Mouse (Mus musculus) lung, embryonic 14.5 days (tissue): ENCODE data around the gene Trim23. TPM values are rescaled to one million over a fixed set of nuclear protein-coding genes. Genes with fewer than 3 reads are reported as not detected.

Experiments used
- ATAC-seq: fragments of 200-750 bp; cut with Nextera tagmentation; 2 replicates; pipeline ENCODE4 v1.8.0; 2017; ENCODE audit warnings: mild to moderate bottlenecking, moderate TSS enrichment, moderate library complexity; ENCODE audit not compliant: insufficient read depth
- DNase-seq: peaks from one replicate; pipeline ENCODE4 v3.0.0-alpha.2; 2015
- H3K27ac ChIP-seq: fragments of 300-500 bp; sonication (generic); 2 replicates; pipeline ENCODE4 v1.5.1; 2014; ENCODE audit warnings: low read depth, mild to moderate bottlenecking, moderate library complexity
- H3K27me3 ChIP-seq: fragments of 300-500 bp; sonication (generic); 2 replicates; pipeline ENCODE4 v1.6.1; 2014; ENCODE audit warnings: low read length, control low read depth; ENCODE audit not compliant: insufficient read depth
- H3K36me3 ChIP-seq: fragments of 300-500 bp; sonication (generic); 2 replicates; pipeline ENCODE4 v1.6.1; 2014; ENCODE audit warnings: control low read depth; ENCODE audit not compliant: insufficient read depth
- H3K4me1 ChIP-seq: fragments of 300-500 bp; sonication (generic); 2 replicates; pipeline ENCODE4 v1.6.1; 2014; ENCODE audit warnings: antibody characterized with exemption, control low read depth; ENCODE audit not compliant: insufficient read depth
- H3K4me2 ChIP-seq: fragments of 300-500 bp; sonication (generic); 2 replicates; pipeline ENCODE4 v1.6.1; 2014; ENCODE audit warnings: mild to moderate bottlenecking
- H3K4me3 ChIP-seq: fragments of 300-500 bp; sonication (generic); 2 replicates; pipeline ENCODE4 v1.5.1; 2014; ENCODE audit warnings: low read depth, low read length
- H3K9ac ChIP-seq: fragments of 300-500 bp; sonication (generic); 2 replicates; pipeline ENCODE4 v1.6.1; 2014
- H3K9me3 ChIP-seq: fragments of 300-500 bp; sonication (generic); 2 replicates; pipeline ENCODE4 v1.6.1; 2016; ENCODE audit warnings: low read depth, low read length, control low read depth
- CTCF ChIP-seq: IDR thresholded peaks from 2 replicates; pipeline ENCODE4 v1.5.1; 2016; ENCODE audit warnings: antibody characterized with exemption, low read depth
- WGBS: fragments of 180-500 bp; shearing (Covaris S2); extraction: QIAGEN DNeasy Blood & Tissue Kit; methylation state at CpG from one replicate; pipeline ENCODE4 v1.1.7; 2014; 5-methylcytosine and 5-hydroxymethylcytosine counted together
- polyA plus RNA-seq: library from polyadenylated mRNA; unstranded; fragments of >200 nt; fragmentation: Nextera tagmentation; extraction: Ambion mirVana; gene quantifications from 2 replicates; pipeline ENCODE4 v1.2.1, GENCODE M21; 2014

Gene Trim23
- polyA plus RNA-seq = 19.2 TPM in 2 replicates

DNA sequence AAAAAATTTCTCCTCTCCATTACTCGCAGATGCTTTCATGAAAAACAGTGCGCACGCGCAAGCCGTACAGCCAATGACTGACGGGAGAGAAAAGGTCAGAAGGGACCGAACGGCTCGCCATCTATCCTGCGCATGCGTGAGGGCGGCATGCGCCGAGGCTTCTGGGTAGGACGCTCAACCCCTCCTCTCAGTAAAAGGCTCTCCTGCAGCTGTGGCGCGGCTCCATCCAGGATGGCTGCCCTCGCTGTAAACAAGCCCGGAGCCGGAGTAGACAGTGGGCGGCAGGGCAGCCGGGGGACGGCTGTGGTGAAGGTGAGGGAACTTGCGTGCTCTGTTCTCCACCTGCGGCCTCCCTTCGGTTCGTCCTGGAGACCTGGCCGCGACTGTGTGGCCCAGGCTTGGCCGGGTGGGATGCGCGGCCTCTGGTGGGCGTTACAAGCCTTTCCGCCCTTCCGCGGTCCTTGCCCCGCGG is at the start of gene Trim23:
Gene Trim23, plus strand, starts transcription at position 148 of the 472 bp plus-strand sequence.
- WGBS = under 1% methylated on average over 38 of the region's 38 CpGs
- TF ChIP-seq CTCF = peak; percentile 58
- DNase-seq = peak; percentile 100

GRCm38 (mm10) chr13:104132561-104132960 is 46.0 kb upstream of the Trim23 start:
- Histone ChIP-seq H3K9me3 (no peaks in the 10 kb centered on the region), H3K27ac (no peak overlapping the region), H3K36me3 (peaks cover 10% of the 10 kb centered on the region; the same call in 1 of the 2 replicates), H3K9ac (no peak overlapping the region), H3K4me2 (no peak overlapping the region), H3K4me1 (no peaks in the 10 kb centered on the region), H3K27me3 (no peaks in the 10 kb centered on the region), H3K4me3 (no peak overlapping the region)
- ATAC-seq (no peak), DNase-seq (no peak)
- 82% methylated on average over 2 of the region's 2 CpGs for WGBS
- no peak for TF ChIP-seq CTCF

More for the DNA sequence above, at the start of gene Trim23:
- Histone ChIP-seq H3K9ac (peak within 1 kb of the TSS; percentile 77), H3K36me3 (peaks cover 15% of the 10 kb centered on the region), H3K9me3 (no peaks in the 10 kb centered on the region), H3K27ac (peak within 1 kb of the TSS; percentile 82), H3K4me1 (peaks cover 3% of the 10 kb centered on the region; the same call in 1 of the 2 replicates), H3K27me3 (no peaks in the 10 kb centered on the region), H3K4me2 (peak within 1 kb of the TSS; percentile 77), H3K4me3 (peak within 1 kb of the TSS; percentile 63)
- ATAC-seq = peak; percentile 99

DNA sequence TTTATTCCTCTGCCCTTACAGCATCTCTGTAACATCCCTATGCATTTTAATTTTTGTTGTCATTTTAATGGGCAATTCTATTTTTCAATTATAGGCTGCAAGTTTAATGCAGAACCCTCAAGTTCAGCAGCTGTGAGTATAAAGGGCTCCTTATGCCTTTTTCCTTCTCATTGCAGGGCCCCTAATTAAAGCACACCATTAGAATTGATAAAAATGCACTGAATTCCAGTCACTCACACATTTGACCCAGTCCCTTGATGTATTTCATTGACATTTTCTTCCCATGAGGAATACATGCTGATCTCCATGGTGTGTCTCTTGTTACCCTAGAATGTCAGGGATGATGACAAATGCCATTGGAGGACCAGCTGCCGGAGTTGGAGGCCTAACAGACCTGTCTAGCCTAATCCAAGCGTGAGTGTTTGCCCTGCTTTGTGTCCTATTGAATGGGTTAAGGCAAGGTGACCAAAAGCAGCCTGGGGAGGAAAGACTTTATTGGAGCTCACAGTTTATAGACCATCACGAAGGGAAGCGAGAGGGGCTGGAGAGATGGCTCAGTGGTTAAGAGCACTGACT is 44.0 kb upstream of the Trim23 start:
- Histone ChIP-seq H3K9me3 (no peaks in the 10 kb centered on the region), H3K4me3 (no peak overlapping the region), H3K4me2 (no peak overlapping the region), H3K27ac (no peak overlapping the region), H3K36me3 (peaks cover 10% of the 10 kb centered on the region; the same call in 1 of the 2 replicates), H3K9ac (no peak overlapping the region), H3K27me3 (no peaks in the 10 kb centered on the region), H3K4me1 (no peaks in the 10 kb centered on the region)
- 89% methylated on average over 4 of the region's 4 CpGs for WGBS
- TF ChIP-seq CTCF = no peak
- DNase-seq = no peak
- ATAC-seq = no peak

DNA sequence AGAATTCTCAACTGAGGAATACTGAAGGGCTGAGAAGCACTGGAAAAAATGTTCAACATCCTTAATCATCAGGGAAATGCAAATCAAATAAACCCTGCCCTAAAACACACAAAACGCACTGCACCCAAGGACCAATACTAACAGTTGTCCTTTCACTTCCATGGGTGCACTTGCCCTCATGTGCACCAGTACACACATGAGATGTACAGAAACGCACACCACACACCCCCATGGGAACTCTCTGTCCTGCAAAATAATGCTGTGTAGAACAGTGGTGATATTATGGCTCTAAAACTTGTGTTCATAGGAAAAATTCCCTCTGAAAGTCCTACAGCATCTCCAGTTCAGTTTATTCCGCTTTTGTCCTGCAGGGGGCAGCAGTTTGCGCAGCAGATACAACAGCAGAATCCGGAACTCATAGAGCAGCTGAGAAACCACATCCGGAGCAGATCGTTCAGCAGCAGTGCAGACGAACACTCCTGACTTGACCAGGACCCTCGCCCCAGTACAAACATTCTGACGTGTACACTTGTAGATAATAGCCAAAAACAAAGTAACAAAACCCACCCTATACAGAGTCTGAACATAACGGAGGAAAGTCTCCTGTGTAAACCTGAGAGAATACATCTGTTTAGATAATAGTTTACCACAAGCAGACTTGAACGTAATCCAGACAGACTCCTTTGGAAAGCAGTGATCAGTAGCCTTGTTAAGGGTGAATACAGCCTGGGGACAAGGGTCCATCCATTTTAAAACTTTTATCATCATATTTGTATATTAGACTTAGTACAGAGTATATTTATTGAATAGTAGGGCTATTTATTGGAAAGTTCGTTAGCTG is 39.0 kb upstream of the Trim23 start:
- WGBS = 35% methylated on average over 13 of the region's 13 CpGs
- ATAC-seq (peak; percentile 84), DNase-seq (peak; percentile 88)
- H3K9ac ChIP-seq = no peak overlapping the region
- H3K4me3 ChIP-seq = no peak overlapping the region
- H3K4me1 ChIP-seq = no peaks in the 10 kb centered on the region
- no peaks in the 10 kb centered on the region for H3K9me3 ChIP-seq
- peaks cover 40% of the 10 kb centered on the region for H3K36me3 ChIP-seq
- TF ChIP-seq CTCF = peak; percentile 89
- H3K27ac ChIP-seq = no peak overlapping the region
- peak overlapping the region; percentile 35 for H3K4me2 ChIP-seq
- no peaks in the 10 kb centered on the region for H3K27me3 ChIP-seq

GRCm38 (mm10) chr13:104144871-104145270 is 33.7 kb upstream of the Trim23 start:
- TF ChIP-seq CTCF = no peak
- Histone ChIP-seq H3K9ac (no peak overlapping the region), H3K4me3 (no peak overlapping the region), H3K27ac (no peak overlapping the region), H3K36me3 (peaks cover 73% of the 10 kb centered on the region), H3K4me2 (no peak overlapping the region), H3K9me3 (no peaks in the 10 kb centered on the region), H3K4me1 (no peaks in the 10 kb centered on the region), H3K27me3 (no peaks in the 10 kb centered on the region)
- no peak for ATAC-seq
- WGBS = 72% methylated on average over 9 of the region's 9 CpGs
- DNase-seq = no peak

GRCm38 (mm10) chr13:104145646-104146045 is 33.0 kb upstream of the Trim23 start:
- TF ChIP-seq CTCF = no peak
- Histone ChIP-seq H3K4me1 (no peaks in the 10 kb centered on the region), H3K9me3 (no peaks in the 10 kb centered on the region), H3K4me3 (no peak overlapping the region), H3K4me2 (no peak overlapping the region), H3K36me3 (peaks cover 75% of the 10 kb centered on the region), H3K27me3 (no peaks in the 10 kb centered on the region), H3K27ac (no peak overlapping the region), H3K9ac (no peak overlapping the region)
- DNase-seq = no peak
- no peak for ATAC-seq
- WGBS = 92% methylated on average over 3 of the region's 3 CpGs

DNA sequence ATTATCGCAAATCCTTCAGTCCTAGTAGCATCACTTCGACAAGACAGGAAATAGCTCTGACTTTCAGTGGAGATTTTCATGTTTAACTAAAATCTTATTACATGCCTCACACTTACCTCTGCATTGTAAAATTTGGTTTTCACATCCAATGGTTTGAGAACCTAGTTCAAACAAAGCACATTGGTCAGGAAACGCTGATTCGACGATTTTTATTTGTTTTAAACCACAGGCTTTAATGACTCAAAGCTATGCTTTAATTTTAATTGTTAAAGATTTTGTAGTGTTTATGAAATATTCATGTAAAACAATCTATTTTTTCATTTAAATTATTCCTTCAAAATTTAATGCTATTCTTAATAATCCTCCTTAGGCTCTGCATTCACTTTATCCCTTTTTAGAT is 24.4 kb upstream of the Trim23 start:
- Histone ChIP-seq H3K4me3 (no peak overlapping the region), H3K27me3 (no peaks in the 10 kb centered on the region), H3K4me1 (no peaks in the 10 kb centered on the region), H3K36me3 (peaks cover 52% of the 10 kb centered on the region), H3K4me2 (no peak overlapping the region), H3K27ac (no peak overlapping the region), H3K9ac (no peak overlapping the region), H3K9me3 (no peaks in the 10 kb centered on the region)
- no peak for TF ChIP-seq CTCF
- DNase-seq = no peak
- no peak for ATAC-seq
- 96% methylated on average over 5 of the region's 5 CpGs for WGBS
